Mouse (Mus musculus) erythroblast, embryonic 14.5 days (primary cell): ENCODE results near the gene Adap2.

Source experiments
- GATA1 ChIP-seq: IDR thresholded peaks from 2 replicates; pipeline ENCODE4 v1.6.1; 2012; ENCODE audit warnings: low read length, inconsistent platforms, mixed read lengths
- TAL1 ChIP-seq: IDR thresholded peaks from 3 replicates; pipeline ENCODE4 v1.6.1; 2012; ENCODE audit warnings: low read length, inconsistent platforms, mixed read lengths

- TF ChIP-seq GATA1 (no peak), TAL1 (no peak)
Observed at GRCm38 (mm10) chr11:80208860-80209800, 55.2 kb downstream of the Adap2 start, which contains the start of gene Rhot1.
